Mouse (Mus musculus) macrophage (primary cell): ENCODE results near the gene Mydgf. TPM values are rescaled to one million over a fixed set of nuclear protein-coding genes. Genes with fewer than 3 reads are reported as not detected.

Source experiments
- H3K27ac ChIP-seq: fragments of 350-480 bp; formaldehyde crosslinking; 2 replicates; pipeline ENCODE4 v1.9.0; 2021
- H3K36me3 ChIP-seq: fragments of 350-480 bp; formaldehyde crosslinking; 2 replicates; pipeline ENCODE4 v1.9.0; 2021; ENCODE audit errors: inconsistent target
- H3K4me3 ChIP-seq: fragments of 350-480 bp; formaldehyde crosslinking; 2 replicates; pipeline ENCODE4 v1.9.0; 2021; ENCODE audit errors: inconsistent target
- H3K79me2 ChIP-seq: fragments of 350-480 bp; formaldehyde crosslinking; 2 replicates; pipeline ENCODE4 v1.9.0; 2021; ENCODE audit errors: inconsistent target
- WGBS: methylation state at CpG from one replicate; pipeline ENCODE4 v1.1.7; 2026; ENCODE audit warnings: inconsistent platforms; ENCODE audit not compliant: missing documents; 5-methylcytosine and 5-hydroxymethylcytosine counted together
- polyA plus RNA-seq: library from polyadenylated mRNA; stranded (reverse); fragments of 250-400 nt; gene quantifications from 3 replicates; pipeline ENCODE4 v1.2.4, GENCODE M21; 2018; ENCODE audit warnings: inconsistent platforms

The Mydgf gene
- polyA plus RNA-seq, 1 experiment from 2014 or later: 33.8 TPM

DNA sequence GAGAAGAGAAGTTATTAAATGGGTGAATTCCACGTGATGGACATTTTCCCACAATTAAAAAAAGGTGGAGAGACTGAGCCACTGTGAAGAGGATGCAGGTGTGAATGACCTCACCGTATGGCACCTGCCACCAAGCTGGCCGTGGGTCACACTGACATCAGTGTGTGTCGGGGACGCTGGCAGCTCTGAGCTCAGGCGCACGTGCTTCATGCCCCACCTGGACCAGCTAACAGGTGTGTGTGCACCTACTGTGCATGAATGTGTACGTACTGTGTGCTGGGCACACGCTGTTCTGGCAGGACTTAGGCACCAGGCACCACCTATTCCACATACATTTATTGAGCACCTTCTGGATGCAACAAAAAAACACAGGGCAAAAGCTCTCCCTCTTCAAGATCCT is 39.2 kb downstream of the Mydgf start:
- 75% methylated on average over 9 of the region's 9 CpGs for WGBS
- Histone ChIP-seq H3K27ac (no peak overlapping the region), H3K36me3 (no peaks in the 10 kb centered on the region), H3K79me2 (no peaks in the 10 kb centered on the region), H3K4me3 (no peak overlapping the region)

DNA sequence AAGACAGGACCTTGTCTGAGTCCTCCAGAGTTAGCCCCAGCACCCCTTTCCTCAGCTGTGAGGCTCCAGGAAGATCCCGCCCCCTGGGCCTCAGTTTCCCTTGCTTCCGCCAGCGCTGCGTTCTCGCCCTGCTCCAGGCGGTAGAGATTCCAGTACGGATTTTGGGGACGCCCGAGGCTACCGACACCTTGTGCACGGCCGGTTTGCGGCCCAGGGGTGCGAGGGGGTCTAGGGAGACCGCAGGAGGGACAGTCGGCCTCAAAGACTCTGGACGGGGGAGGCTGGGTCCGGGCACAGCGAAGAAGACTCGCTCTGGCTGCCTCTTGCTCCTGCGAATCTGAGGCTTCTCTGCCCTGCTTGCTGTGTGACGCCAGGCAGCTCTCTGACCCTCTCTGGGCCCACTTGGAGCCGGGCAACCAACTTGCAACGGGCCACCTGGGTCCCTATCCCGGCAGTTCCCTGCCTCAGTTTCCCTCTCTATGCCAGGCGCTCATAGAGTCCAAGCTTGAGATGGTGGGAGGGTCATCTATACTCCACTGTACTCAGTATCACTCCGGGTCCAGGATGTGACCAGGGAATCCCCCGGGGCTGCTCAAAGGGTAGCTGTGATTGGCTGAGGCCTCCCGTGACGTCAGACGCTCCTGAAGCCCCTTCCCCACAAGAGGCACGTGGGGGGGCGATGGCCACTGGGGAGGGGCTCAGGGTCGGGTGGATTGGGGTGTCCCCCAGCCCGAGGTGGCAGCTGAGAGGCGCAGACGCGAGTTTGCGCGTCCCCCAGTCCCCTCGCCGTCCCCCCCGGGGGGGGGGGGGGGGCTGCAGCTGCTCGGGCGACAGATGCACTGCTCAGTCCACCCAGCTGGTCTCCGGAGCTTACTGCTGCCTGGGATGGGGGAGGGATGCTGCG is 41.8 kb downstream of the Mydgf start:
- WGBS: 9% methylated on average over 42 of the region's 47 CpGs
- H3K36me3 ChIP-seq: no peaks in the 10 kb centered on the region
- no peaks in the 10 kb centered on the region for H3K79me2 ChIP-seq
- no peak overlapping the region for H3K27ac ChIP-seq
- no peak overlapping the region for H3K4me3 ChIP-seq

DNA sequence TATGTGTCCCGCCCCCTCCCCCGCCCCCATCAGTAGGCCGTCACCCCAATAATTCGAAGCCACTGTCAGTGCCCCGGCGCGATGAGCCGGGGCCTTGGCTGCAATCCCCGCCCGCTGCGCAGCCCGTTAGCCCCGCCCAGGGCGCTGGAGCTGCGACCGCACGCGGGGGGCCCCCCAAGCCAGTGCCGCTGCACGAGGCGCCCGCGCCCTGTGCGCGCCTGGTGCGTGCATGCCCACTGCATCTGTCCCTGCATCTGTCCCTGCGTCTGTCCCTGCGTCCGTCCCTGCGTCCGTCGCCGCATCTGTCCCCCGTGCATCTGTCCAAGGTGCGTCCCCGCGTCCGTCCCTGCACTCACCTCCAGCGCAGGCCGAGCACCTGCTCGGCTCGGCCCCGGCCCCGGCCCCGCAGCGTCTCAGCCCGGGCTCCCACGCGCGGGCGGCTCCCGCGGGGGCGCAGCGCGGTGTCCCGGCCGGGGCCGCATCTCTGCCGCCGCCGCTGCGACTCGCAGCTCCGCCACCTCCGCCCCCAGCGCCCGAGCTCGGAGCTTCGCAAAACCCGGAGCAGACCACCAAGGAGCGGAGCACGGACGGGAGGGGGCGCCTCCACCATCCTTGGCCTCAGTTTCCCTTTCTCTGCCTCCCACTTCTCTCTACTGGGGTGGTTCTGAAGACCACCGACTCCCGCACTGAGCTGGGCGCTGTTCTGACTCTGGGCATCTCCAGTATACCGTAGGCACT is 43.7 kb downstream of the Mydgf start, which contains the start of gene Sema6b:
TSS of gene Sema6b (minus strand) at position 486 of the 738 bp plus-strand sequence.
- H3K36me3 ChIP-seq: no peaks in the 10 kb centered on the region
- 3% methylated on average over 74 of the region's 79 CpGs for WGBS
- no peak within 1 kb of the TSS for H3K4me3 ChIP-seq
- no peak within 1 kb of the TSS for H3K27ac ChIP-seq
- H3K79me2 ChIP-seq: no peaks in the 10 kb centered on the region

DNA sequence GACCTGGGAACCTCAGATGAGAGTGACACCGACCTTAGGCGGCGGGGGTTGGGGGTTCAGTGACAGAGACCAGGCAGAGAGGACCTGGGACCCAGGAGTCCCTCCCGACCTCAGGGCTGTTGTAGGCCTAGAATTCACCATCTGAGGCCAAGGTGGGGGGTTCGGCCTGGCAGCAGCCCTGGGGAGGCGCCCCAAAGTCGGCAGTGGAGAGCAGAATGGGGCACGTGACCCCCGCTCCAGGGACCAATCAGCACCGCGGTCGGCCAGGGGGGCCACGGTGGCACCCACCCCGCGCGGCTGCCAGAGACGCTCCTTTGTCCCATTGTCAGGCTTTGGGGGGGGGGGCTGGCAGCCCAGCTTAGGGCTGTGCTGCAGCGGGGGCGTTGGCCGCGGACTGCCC is 44.4 kb downstream of the Mydgf start:
- Histone ChIP-seq H3K27ac (no peak overlapping the region), H3K4me3 (no peak overlapping the region), H3K79me2 (no peaks in the 10 kb centered on the region), H3K36me3 (no peaks in the 10 kb centered on the region)
- 31% methylated on average over 19 of the region's 21 CpGs for WGBS

DNA sequence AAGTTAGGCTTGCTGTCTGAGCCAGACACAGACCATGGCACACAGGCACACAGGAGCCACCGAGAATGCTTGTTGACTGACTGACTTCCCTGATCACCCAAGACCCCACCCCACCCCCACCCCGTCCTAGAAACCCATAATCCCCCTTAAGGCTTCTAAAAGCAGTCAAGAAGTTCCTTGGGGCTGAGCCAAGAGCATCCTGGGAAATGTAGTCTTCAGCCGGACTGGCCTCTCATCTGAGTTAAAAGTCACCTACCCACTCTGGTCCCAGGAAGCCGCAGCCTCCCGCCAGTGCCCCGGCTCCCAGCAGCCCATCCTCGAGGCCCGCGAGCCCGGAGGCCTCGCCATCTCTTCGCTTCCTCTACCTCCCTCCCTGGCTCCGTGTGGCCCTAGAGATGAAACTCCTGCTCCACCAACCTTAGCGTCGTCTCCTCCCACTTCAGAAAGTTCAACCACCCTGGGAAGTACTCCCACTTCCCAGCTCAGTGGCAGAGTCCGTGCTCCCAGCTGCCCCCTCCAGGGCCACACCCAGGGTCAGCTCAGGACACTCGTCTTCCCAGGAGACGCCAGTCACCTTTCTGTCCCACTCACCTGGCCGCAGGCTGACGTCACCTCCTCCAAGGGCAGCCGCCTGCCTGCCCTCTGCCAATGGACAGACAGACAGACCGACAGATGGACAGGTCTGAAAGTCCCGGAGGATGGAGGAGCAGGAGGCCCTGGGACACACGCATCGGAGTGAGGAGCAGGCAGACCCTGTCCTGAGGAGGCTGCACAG is 45.7 kb downstream of the Mydgf start:
- no peaks in the 10 kb centered on the region for H3K36me3 ChIP-seq
- no peaks in the 10 kb centered on the region for H3K79me2 ChIP-seq
- H3K27ac ChIP-seq: no peak overlapping the region
- no peak overlapping the region for H3K4me3 ChIP-seq
- 77% methylated on average over 24 of the region's 25 CpGs for WGBS

DNA sequence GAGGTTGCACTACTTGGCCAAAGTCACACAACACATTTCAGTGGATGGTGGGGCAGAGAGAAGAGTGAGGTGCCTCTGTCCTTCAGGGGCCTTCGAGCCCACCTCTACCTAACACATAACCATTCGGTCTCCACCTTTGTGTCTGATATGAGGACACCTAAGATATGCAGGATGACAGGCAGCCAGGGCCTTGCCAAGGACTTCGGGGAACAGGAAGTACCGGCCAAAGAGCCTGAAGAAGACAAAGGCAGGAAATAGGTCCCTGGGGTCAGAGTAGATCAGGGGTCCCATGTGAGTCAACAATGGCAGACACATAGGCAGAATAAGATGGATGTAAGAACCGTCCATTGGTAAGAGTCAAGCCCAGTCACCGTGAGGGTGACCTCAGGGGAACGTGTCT is 47.2 kb downstream of the Mydgf start:
- H3K79me2 ChIP-seq: no peaks in the 10 kb centered on the region; the same call in 1 of the 2 replicates
- no peak overlapping the region for H3K4me3 ChIP-seq
- H3K27ac ChIP-seq: no peak overlapping the region
- H3K36me3 ChIP-seq: no peaks in the 10 kb centered on the region
- 83% methylated on average over 7 of the region's 7 CpGs for WGBS

DNA sequence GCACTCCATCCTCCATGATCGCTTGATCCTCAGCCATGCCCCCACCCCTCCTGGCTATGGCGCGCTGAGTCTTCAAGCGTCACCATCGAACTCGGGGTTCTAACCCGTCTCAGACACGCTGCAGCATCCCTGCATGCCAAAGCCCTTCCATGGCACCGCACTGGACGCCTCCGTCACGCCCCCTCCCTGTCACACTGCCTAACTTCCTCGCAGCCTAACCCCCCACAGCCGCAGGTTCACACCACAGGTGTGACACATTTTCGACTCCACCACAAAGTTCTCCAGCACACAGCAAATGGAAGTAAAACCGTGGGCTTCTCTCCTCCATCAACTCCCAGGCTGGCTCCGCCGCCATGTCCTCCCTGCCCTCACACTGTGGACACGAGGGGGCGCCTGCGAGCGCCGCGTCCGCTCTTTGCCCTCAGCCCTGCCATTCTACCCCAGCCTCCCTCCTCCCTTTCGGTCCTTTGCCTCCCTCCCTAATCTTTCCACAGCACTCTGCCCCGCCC is 49.2 kb downstream of the Mydgf start:
- Histone ChIP-seq H3K36me3 (peaks cover 15% of the 10 kb centered on the region), H3K27ac (peak overlapping the region; percentile 88), H3K4me3 (peak overlapping the region; percentile 51), H3K79me2 (no peaks in the 10 kb centered on the region; the same call in 1 of the 2 replicates)
- WGBS: 3% methylated on average over 27 of the region's 27 CpGs

DNA sequence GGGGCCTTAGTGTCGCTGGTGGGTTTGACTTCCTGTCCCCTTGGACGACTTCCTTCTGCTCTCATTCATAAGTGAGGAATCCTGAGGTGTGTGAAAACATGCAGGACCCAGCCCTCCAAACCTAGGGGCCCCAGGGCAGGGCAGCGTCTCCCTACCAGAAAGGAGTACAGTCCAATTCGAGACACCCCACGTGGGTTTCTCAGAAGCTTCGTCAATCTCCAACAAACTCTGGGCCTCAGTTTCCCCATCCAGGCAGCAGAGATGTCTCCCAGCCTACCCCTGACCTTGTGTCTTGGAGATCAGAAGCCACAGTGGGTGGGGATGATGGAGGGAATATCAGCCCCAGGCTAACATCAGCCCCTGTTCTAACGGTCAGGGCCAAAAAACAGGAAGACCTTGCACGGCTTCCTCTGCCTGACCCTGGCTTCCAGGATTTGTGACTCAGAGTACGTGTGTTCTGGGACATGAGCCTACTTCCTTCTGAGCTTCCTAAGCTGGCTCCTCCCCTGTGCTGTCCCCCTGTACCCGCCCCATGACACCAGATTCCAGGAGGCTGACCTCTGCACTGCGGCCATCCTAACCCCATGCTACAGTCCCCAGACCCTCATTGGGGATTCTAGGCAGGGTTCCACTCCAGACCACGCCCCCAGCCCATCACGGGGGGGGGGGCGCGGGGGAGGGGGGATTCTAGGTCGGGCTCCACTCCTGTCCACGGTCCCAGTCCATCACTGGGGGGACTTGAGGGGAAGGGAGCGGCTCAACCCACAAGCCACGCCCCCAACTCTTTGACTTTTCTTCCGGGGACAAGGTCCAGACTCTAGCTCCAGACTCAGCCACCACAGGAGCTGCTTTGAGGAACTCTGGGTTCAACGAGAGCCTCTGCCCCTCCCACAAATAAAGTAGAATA is 50.0 kb downstream of the Mydgf start:
- Histone ChIP-seq H3K27ac (peak overlapping the region; percentile 88), H3K79me2 (no peaks in the 10 kb centered on the region; the same call in 1 of the 2 replicates), H3K36me3 (peaks cover 21% of the 10 kb centered on the region), H3K4me3 (peak overlapping the region; percentile 51)
- 1% methylated on average over 20 of the region's 21 CpGs for WGBS

DNA sequence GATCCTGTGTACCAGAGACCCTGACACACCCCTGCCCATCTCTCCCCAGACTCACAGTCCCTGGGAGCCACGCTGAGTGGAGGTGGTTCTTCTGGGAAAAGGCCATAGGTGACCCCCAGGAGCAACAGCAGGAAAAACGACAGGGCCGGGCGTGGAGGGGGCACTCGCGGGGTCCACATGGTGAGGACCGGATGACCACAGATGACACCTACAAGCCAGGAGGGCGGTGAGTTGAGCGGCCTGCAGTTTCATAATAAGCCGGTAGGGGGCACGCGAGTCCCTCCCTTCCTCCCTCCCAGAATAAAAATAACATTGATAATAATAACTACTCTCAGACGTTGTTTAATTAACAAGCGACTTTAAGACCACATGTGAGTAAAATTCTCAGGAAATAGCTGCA is 51.1 kb downstream of the Mydgf start:
- Histone ChIP-seq H3K4me3 (peak overlapping the region; percentile 51), H3K36me3 (peaks cover 21% of the 10 kb centered on the region), H3K79me2 (no peaks in the 10 kb centered on the region; the same call in 1 of the 2 replicates), H3K27ac (peak overlapping the region; percentile 88)
- WGBS: 11% methylated on average over 11 of the region's 14 CpGs

DNA sequence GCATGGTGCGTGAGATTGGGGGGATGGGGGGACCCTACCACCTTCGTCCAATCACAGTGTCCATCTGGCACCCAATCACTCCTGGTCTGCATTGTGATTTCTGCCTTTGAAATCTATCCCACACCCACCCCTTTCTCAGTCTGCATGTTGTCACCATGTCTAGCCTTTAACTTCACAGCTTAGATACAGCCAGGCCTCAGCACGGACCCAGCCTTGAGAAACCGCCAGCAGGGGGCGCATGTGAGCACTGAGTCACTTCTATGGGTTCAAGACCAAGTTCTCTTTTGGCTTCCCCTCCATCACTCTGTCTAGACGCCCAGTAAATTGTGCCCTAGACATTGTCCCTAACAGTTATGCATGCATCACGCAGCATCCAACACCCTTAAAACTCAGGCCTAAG is 51.9 kb downstream of the Mydgf start:
- peaks cover 29% of the 10 kb centered on the region for H3K36me3 ChIP-seq
- H3K4me3 ChIP-seq: no peak overlapping the region
- H3K27ac ChIP-seq: no peak overlapping the region
- H3K79me2 ChIP-seq: no peaks in the 10 kb centered on the region; the same call in 1 of the 2 replicates
- 44% methylated on average over 7 of the region's 7 CpGs for WGBS

DNA sequence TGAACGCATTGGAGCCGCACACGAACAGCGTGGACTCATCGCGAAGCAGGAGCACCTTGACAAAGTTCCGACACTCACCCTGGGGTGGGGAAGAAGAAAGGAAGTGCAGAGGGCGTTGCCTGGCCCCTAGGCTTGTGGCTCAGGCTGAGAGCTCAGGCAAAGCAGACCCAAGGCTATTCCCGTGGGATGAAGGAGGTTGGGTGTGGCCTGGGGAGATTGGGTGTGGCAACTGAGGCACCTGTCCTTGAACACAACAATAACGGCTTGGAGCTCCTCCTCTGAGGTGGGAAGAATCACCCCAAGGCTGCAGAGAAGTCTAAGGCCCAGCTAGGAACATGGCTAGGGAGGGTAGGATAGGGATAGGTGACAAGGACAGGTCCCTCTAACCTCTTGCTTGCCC is 52.6 kb downstream of the Mydgf start:
- Histone ChIP-seq H3K4me3 (no peak overlapping the region), H3K27ac (no peak overlapping the region), H3K79me2 (no peaks in the 10 kb centered on the region; the same call in 1 of the 2 replicates), H3K36me3 (peaks cover 31% of the 10 kb centered on the region)
- WGBS: 94% methylated on average over 10 of the region's 10 CpGs

DNA sequence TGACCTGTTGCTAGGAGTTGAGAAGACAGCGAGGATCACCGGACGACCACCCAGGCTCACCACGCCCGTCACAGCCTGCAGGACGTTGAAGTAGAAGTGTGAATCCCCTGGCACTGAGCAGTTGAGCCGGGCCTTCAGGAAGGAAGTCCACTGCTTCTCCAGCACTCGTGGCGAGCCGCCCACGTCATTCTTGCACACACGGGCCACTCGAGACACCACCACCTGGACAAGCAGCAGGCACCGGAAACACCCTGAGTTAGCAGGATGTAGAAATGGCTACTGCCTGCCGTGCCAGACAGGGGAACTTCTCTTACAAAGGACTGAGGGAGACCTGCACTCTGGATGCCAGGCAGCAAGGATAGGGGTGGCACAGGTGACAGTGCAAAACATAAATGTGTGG is 55.5 kb downstream of the Mydgf start:
- peaks cover 31% of the 10 kb centered on the region for H3K36me3 ChIP-seq
- 59% methylated on average over 15 of the region's 15 CpGs for WGBS
- H3K27ac ChIP-seq: no peak overlapping the region
- no peak overlapping the region for H3K4me3 ChIP-seq
- no peaks in the 10 kb centered on the region; the same call in 1 of the 2 replicates for H3K79me2 ChIP-seq

DNA sequence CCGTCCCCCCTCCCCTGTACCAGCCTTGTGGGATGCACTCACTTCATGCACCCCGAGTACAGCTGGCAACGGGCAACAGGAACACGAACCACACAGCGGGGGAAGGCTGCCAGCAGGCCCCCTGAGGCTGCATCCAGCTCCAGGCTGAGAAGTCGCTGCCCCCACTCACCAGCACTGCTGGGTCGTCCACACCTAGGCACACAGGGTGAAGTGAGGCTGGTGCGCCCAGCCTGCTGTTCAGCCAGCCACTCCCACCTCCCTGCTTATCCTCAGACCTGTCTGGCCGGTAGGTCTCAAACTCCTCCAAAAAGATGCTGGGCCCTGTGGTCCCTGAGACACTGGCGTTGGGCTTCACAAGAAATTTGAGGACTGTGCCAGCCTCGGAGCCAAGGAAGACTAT is 57.5 kb downstream of the Mydgf start:
- WGBS: 92% methylated on average over 11 of the region's 11 CpGs
- Histone ChIP-seq H3K4me3 (no peak overlapping the region), H3K79me2 (no peaks in the 10 kb centered on the region), H3K36me3 (peaks cover 29% of the 10 kb centered on the region), H3K27ac (no peak overlapping the region)
